Mouse (Mus musculus) brain, embryonic 18.5 days (tissue): ENCODE data around the gene Vmn2r87.
"Not testable (repeated sequence)": the region's sequence is repeated elsewhere in the genome, so short reads cannot be mapped to it uniquely, and the experiment has no call there.

ENCODE experiments used
- DNase-seq: peaks from one replicate; pipeline ENCODE4 v3.0.0-alpha.2; 2012; ENCODE audit warnings: low read depth, low spot score

Vmn2r87 gene

GRCm38 (mm10) chr10:130497296-130497695, at the start of gene Vmn2r87:
Vmn2r87 (minus strand) TSS chr10:130497396.
- no peak for DNase-seq

DNA sequence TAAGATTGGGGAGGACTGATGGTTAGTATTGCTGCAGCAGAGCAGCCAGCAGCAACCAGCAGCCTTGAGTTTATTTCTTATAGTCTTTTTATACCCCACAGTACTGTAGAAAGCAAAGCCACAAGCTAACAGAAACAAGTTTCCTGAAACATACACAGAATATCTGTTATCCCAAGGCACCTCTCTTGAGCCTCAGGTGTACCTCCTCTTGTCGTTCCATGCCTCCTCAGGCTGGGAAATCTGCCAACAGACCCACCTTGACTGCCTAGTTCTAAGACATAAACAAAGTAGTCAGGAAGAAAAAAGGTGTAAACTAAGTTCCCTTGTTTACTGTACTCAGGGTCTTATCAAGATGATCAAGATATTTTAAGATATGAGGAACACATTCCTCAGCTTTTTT, 47.1 kb upstream of the Vmn2r87 start:
- not testable (repeated sequence) for DNase-seq

GRCm38 (mm10) chr10:130541931-130542691, 44.9 kb upstream of the Vmn2r87 start:
- DNase-seq, result peak; percentile 61

GRCm38 (mm10) chr10:130536101-130536500, 38.9 kb upstream of the Vmn2r87 start:
- no peak for DNase-seq

DNA sequence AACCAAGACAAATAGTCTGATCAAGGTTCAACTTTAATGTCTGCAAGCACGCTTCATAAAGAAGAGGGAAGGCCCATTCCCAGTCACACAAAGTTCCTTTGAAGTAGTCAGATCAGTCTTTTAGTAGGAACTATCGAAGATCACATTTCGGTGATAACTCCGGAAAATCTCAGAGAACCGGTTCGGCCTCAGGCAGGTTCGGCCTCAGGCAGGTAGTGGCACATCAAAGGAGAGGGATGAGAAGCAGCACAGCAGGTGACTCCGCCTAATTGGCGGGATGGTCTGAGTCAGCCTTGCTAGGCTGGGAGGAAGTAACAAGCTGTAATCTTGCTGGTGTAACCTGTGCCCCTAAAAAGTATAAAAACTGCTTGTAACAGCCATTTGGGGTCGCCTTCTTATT, 30.7 kb upstream of the Vmn2r87 start:
- DNase-seq, result no peak

- peak; percentile 0 for DNase-seq
Observed at GRCm38 (mm10) chr10:130470311-130470760, 26.9 kb downstream of the Vmn2r87 start.

- not testable (repeated sequence) for DNase-seq
Observed at GRCm38 (mm10) chr10:130455950-130456349, 41.2 kb downstream of the Vmn2r87 start, which contains the start of gene Vmn2r86. Vmn2r86 (minus strand) TSS chr10:130456050.

DNA sequence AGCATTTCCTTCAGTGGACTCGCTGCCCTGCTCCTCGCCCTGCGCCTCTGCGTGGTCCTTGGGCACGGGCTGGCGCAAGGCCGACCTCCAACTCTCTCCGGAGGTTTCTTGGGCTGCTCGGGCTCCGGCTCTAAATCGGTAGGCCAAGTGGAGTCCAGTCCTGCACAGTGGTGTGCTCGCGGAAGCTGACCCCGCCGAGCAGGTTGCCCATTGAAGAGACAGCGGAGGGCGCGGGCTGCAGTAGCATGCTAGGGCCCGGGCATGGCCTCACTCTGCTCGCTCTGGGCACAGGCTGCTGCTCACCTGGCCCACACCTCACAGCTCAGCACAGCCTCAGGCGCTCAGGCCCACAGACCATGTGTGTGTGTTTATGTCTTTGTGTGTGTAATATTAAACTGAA, 52.4 kb downstream of the Vmn2r87 start:
- no peak for DNase-seq

DNA sequence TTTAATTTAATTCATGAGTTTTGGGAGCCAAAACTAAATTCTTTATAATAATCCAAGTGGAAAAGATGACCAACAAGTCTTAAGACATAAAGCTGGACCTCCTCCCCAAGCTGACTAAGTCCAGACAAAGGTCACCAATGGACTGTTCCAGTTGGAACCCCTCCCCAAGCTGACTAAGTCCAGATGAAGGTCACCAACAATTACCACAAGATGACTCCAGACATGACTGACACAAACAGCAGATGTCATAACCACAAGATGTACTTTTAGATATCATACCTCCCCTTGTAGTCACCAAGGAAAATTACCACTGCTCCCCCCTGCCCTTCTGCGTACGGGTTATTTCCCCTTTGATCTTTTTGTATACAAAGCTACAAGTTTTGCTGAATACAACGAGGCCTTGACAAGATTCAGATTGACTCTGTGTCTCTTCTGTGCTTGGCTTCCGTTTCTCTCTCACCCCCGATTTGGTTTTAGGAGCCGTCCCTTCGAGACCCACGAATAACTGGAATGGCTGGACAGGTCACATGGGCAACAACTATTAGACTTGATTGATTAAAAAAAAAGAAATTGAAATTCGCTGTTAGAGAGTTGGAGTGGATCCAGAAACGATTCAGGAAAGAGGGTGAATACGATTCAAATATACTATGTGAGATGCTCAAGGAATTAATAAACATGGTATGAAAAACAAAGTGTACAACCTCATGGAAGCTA, 62.9 kb downstream of the Vmn2r87 start:
- not testable (repeated sequence) for DNase-seq

DNA sequence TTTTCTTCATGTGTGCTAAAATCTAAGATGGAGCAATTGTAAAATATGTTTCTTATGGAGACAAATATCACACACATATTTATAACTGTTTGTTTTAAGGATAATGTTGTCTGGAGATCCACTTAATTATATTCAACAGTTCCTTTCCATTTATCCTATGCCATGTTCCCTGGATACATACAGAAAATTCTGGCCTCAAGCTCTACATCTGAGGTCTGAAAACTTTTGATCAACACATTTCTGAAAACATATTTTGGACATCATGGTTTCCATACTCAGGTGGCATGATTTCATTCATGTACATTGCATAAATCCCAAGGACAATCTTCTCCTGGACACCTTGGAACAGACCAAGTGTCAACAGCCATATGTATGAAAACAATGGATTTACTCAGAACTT, 67.6 kb downstream of the Vmn2r87 start, which contains the start of gene Vmn2r85:
Vmn2r85 (minus strand) TSS at position 101 of the 400 bp plus-strand sequence.
- not testable (repeated sequence) for DNase-seq

DNA sequence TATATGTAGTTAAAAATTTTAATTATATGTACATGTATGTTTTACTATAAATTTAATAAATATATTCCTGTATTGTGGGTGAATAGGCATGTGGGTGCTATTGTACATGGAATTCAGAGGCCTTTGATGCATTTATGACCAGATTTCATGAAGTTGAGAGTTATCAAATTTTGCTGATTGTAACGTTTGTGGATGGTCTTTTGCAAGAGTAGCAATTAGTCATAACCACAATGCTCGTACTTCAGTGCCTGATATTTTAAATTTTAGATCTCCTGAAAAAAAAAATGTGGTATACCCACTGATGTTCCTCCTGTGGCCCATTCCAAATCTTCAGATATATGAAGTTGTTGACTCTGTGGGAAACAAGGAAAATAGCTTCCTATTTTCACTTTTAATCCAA, 74.8 kb downstream of the Vmn2r87 start:
- not testable (repeated sequence) for DNase-seq
